Mouse (Mus musculus): Measurements from ENCODE around the gene Impad1. TPM values are rescaled to one million over a fixed set of nuclear protein-coding genes. Genes with fewer than 3 reads are reported as not detected.

Gene Impad1
- polyA plus RNA-seq, 1 experiment from 2014 or later, result 37.6 TPM

DNA sequence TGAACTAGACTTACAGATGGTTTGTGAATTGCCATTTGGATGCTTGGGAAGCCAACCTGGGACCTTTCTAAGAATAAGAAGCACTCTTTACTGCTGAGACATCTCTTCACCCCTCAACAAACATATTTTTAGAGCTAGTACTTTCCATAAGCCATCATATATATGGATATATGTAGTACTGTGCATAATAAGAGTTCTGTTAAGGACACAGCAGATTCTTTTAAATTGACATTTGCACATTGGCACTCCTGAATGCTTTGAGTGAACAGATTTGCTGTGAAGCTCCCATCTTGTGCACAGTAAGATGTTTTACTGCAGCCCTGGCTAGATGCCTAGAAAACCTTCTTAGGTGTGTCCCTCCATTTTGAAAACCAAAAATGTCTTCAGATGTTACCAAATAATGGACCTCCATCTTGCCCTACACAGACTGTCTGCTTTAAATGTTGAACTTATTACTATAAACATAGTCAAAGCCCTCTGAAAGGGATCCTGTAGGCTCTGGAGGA is 13.8 kb downstream of the Impad1 start:
- no peak overlapping the region for H3K4me2 ChIP-seq (replicated peaks)
- no peak for ATAC-seq

DNA sequence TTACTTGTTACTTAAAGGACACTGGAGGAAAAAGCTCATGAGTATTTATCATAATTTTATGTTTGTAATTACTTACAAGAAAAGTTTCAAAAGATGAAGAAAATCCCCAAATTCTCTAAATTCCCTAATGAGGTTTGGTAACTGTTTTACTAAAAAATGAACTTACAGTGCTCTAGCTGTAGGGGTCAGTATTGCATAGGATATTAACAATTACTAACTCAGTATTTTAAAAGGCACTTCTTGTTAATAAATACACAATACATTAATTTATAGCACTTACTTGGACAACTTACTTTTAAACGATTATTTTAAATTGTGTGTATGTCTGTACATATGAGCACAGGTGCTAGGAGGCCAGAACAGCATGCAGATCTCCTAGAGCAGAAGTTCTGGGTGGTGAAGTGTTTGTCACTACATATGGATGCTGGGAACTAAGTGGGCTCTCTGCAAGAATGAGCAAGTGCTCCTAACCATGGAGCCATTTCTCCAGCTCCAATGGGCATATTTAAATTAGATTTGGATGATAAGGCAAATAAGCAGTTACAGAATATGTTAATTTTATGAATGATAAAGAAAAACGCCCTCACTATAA is 21.5 kb downstream of the Impad1 start:
- Histone ChIP-seq H3K4me2 (replicated peaks) (no peak overlapping the region), H3K9me3 (no peaks in the 10 kb centered on the region), H3K27me3 (no peaks in the 10 kb centered on the region), H3K4me1 (replicated peaks) (no peaks in the 10 kb centered on the region), H3K4me3 (replicated peaks) (no peak overlapping the region), H3K27ac (no peak overlapping the region), H3K9ac (replicated peaks) (no peak overlapping the region), H3K36me3 (peaks cover 31% of the 10 kb centered on the region)
- ATAC-seq, result peak; percentile 45; the same call in 1 of the 2 replicates
- 85% methylated on average over 2 of the region's 2 CpGs for WGBS

More for the DNA sequence above, 13.8 kb downstream of the Impad1 start:
- Histone ChIP-seq H3K9ac (replicated peaks) (no peak overlapping the region), H3K4me3 (replicated peaks) (no peak overlapping the region), H3K27me3 (no peaks in the 10 kb centered on the region), H3K9me3 (peaks cover 10% of the 10 kb centered on the region), H3K27ac (no peak overlapping the region), H3K36me3 (peaks cover 41% of the 10 kb centered on the region), H3K4me1 (replicated peaks) (no peaks in the 10 kb centered on the region)

GRCm38 (mm10) chr4:4765806-4766205 is 27.3 kb downstream of the Impad1 start:
- Histone ChIP-seq H3K9me3 (no peaks in the 10 kb centered on the region), H3K9ac (replicated peaks) (no peak overlapping the region), H3K4me1 (replicated peaks) (no peaks in the 10 kb centered on the region), H3K4me2 (replicated peaks) (no peak overlapping the region), H3K27me3 (no peaks in the 10 kb centered on the region), H3K4me3 (replicated peaks) (no peak overlapping the region), H3K36me3 (peaks cover 19% of the 10 kb centered on the region), H3K27ac (no peak overlapping the region)
- WGBS, result 81% methylated on average over 5 of the region's 5 CpGs
- no peak for ATAC-seq

DNA sequence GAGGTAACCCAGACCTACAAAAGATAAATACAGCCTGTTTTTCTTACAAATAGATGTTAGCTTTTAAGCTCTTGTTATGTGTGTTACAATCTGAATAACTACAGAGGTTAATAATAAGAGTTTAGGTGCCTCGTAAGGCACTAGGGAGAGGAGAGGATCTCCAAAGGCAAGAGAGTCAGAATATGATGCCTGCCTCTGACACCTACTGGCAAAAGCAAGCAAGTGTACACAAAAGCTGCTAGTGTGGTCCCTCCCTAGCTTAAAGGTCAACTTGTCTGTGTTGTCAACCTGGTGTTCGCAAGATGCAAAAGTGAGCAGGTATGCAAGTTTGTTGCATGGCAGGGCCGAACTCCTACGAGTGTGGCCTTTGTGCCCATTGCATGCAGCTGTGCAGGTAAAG is 34.8 kb downstream of the Impad1 start:
- Histone ChIP-seq H3K9ac (replicated peaks) (no peak overlapping the region), H3K9me3 (no peaks in the 10 kb centered on the region), H3K4me1 (replicated peaks) (no peaks in the 10 kb centered on the region), H3K27me3 (no peaks in the 10 kb centered on the region), H3K4me3 (replicated peaks) (no peak overlapping the region), H3K4me2 (replicated peaks) (no peak overlapping the region), H3K36me3 (no peaks in the 10 kb centered on the region), H3K27ac (no peak overlapping the region)
- WGBS, result 90% methylated on average over 4 of the region's 4 CpGs
- ATAC-seq, result no peak

- Histone ChIP-seq H3K4me3 (replicated peaks) (no peak overlapping the region), H3K9me3 (no peaks in the 10 kb centered on the region), H3K4me2 (replicated peaks) (no peak overlapping the region), H3K27ac (no peak overlapping the region), H3K36me3 (no peaks in the 10 kb centered on the region), H3K4me1 (replicated peaks) (no peaks in the 10 kb centered on the region), H3K27me3 (no peaks in the 10 kb centered on the region), H3K9ac (replicated peaks) (no peak overlapping the region)
- ATAC-seq, result no peak
- WGBS, result 57% methylated on average over 3 of the region's 3 CpGs
These were observed 63.7 kb downstream of the Impad1 start for GRCm38 (mm10) chr4:4729427-4729826.

DNA sequence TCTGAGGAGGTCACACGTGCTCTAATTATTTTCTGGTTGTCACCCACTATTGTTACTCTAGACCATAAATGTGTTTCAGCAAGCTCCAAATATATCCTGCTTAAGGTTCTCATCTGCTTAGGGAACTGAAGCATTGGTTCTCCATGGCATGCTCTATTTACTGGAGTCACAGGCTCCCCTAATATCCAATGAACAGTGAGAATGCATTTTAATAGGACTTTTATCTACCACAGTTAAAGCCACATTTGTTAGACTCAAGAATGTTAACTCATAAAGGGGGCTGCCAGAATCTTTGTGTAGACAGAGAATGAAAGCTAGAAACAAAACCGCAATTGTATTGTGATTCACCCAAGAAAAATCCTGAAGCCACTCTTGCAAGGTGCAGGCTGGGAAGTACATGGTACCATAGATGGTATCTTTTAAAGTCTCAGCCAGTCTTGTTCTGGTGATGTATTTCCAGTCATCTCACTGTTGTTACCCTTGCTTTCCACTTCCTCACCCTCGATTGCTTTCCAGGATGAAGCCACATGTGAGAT is 66.8 kb downstream of the Impad1 start:
- Histone ChIP-seq H3K9ac (replicated peaks) (no peak overlapping the region), H3K27me3 (no peaks in the 10 kb centered on the region), H3K9me3 (no peaks in the 10 kb centered on the region), H3K4me3 (replicated peaks) (no peak overlapping the region), H3K27ac (no peak overlapping the region), H3K36me3 (no peaks in the 10 kb centered on the region), H3K4me1 (replicated peaks) (no peaks in the 10 kb centered on the region), H3K4me2 (replicated peaks) (no peak overlapping the region)
- WGBS, result 88% methylated on average over 3 of the region's 3 CpGs
- ATAC-seq, result no peak

DNA sequence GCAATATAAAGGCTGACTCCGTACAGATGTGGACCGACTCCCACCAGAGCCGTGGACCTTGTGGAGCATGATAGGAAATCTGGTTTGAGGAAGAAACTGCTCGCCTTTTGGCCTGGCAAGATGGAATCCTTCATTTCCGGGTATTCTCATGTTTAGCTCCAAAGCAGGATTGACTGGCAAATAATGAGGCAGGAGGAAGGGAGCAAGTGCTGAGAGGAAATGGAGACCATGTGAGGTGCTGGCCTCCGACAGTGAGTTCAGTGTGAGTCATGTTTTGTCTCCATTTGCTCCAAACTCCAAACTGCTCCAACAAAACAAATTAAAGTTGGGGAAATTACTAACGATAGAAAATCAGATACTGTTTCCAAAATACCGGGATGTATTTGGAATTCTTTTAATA is 69.3 kb downstream of the Impad1 start:
- no peak for ATAC-seq
- Histone ChIP-seq H3K4me1 (replicated peaks) (no peaks in the 10 kb centered on the region), H3K4me2 (replicated peaks) (no peak overlapping the region), H3K27ac (no peak overlapping the region), H3K36me3 (no peaks in the 10 kb centered on the region), H3K27me3 (no peaks in the 10 kb centered on the region), H3K9me3 (no peaks in the 10 kb centered on the region), H3K9ac (replicated peaks) (no peak overlapping the region), H3K4me3 (replicated peaks) (no peak overlapping the region)
- WGBS, result 90% methylated on average over 8 of the region's 8 CpGs

- WGBS, result 33% methylated on average over 1 of the region's 1 CpGs
- H3K4me1 ChIP-seq (replicated peaks), result no peaks in the 10 kb centered on the region
These were observed 71.1 kb downstream of the Impad1 start for GRCm38 (mm10) chr4:4722081-4722480.

DNA sequence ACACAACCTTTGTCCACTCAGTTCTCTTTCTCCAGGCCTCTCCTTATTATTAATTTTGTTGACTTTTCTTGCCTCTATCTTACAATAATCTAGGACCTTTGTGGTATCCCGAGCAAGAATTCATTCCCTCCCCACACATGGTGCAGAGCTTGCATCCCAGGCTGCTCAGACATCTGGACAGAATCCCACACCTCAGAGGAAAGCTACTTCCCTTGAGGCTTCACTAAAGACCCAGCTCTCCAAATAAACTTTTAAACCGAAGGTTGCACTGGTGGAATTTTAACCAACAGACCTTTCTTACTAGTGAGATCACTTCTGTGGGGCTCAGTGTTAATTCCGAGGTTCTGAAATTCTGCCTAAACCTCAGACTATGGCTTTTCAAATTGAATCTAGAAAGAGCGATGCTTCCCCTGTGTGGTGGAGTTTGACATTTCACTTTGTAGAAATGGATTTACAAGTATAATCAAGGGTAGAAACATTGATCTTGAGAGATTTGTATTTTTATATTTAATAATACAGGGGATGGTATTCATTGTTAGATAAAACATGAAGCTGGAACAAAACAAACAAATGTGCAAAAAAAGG is 75.3 kb downstream of the Impad1 start:
- ATAC-seq, result no peak
- Histone ChIP-seq H3K9ac (replicated peaks) (no peak overlapping the region), H3K36me3 (no peaks in the 10 kb centered on the region), H3K9me3 (no peaks in the 10 kb centered on the region), H3K27me3 (no peaks in the 10 kb centered on the region), H3K4me1 (replicated peaks) (no peaks in the 10 kb centered on the region), H3K4me2 (replicated peaks) (no peak overlapping the region), H3K27ac (no peak overlapping the region), H3K4me3 (replicated peaks) (no peak overlapping the region)
- 68% methylated on average over 4 of the region's 4 CpGs for WGBS

More at GRCm38 (mm10) chr4:4722081-4722480, 71.1 kb downstream of the Impad1 start:
- Histone ChIP-seq H3K36me3 (no peaks in the 10 kb centered on the region), H3K9me3 (no peaks in the 10 kb centered on the region), H3K27ac (no peak overlapping the region), H3K27me3 (no peaks in the 10 kb centered on the region), H3K4me3 (replicated peaks) (no peak overlapping the region), H3K9ac (replicated peaks) (no peak overlapping the region), H3K4me2 (replicated peaks) (no peak overlapping the region)
- ATAC-seq, result no peak
